Mouse (Mus musculus) erythroblast, embryonic 14.5 days (primary cell): ENCODE data around the gene Rfk.

ENCODE experiments used
- GATA1 ChIP-seq: IDR thresholded peaks from 2 replicates; pipeline ENCODE4 v1.6.1; 2012; ENCODE audit warnings: low read length, inconsistent platforms, mixed read lengths
- TAL1 ChIP-seq: IDR thresholded peaks from 3 replicates; pipeline ENCODE4 v1.6.1; 2012; ENCODE audit warnings: low read length, inconsistent platforms, mixed read lengths

- no peak for TF ChIP-seq GATA1
- no peak for TF ChIP-seq TAL1
Observed at GRCm38 (mm10) chr19:17423306-17423705, 29.5 kb downstream of the Rfk start.
